Mouse (Mus musculus): ENCODE measurements around the gene Iyd. TPM values are rescaled to one million over a fixed set of nuclear protein-coding genes. Genes with fewer than 3 reads are reported as not detected.

Gene Iyd
- polyA plus RNA-seq (2015; fragmentation: Illumina TruSeq; extraction: RNeasy Lipid Tissue Mini Kit (QIAGEN cat#74804); ENCODE audit: insufficient read depth, low read depth, low replicate concordance) = 3.2 TPM

DNA sequence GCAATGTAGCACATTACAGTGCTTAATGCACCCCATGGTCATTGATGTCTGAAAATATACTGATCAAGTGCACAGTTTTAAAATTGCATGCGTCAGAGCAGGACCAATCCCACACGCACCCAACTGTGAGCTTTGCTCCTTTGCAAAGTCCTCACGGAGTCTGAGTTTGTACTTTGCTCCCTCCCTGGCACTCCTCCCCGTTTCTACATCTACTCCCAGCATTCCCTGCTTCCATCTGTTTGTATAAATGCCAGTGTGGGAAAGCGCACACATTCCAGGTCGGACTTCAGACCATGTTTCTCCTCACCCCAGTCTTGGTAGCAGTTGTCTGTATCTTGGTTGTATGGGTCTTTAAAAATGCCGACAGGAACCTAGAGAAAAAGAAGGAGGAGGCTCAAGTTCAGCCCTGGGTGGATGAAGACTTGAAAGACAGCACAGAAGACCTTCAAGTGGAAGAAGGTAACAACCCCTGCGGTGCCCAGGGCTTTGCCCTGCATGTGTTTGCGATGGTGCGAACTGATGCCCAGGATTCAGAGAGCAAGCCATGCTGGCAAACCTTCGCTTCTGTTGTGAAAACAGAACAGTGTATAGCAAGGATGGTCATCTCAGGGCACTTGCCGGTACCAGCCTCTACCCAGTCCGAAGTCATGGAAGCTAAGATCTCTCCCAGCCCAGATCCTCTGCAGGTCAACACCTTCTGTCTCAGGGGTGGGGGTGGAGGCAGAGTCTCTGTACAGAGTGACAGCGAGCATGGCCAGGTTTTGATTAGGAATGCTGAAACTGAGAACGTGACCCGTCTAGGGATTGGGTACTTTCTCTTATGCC, at the start of gene Iyd:
Gene Iyd, plus strand, starts transcription at position 238 of the 825 bp plus-strand sequence.

Other genes starting within 250 kb of the Iyd start
- gene Ppp1r14c, start 174.2 kb upstream of the Iyd start, polyA plus RNA-seq (2015; fragmentation: Illumina TruSeq; extraction: RNeasy Lipid Tissue Mini Kit (QIAGEN cat#74804); ENCODE audit: insufficient read depth, low read depth, low replicate concordance) = not detected
- 2.9 TPM for gene Plekhg1, start 200.1 kb downstream of the Iyd start, polyA plus RNA-seq (2015; fragmentation: Illumina TruSeq; extraction: RNeasy Lipid Tissue Mini Kit (QIAGEN cat#74804); ENCODE audit: insufficient read depth, low read depth, low replicate concordance)

Measured in pancreas, adult 10 weeks (tissue).